Mouse (Mus musculus) macrophage (primary cell): ENCODE measurements around the gene D8Ertd738e. TPM values are rescaled to one million over a fixed set of nuclear protein-coding genes. Genes with fewer than 3 reads are reported as not detected.

Source experiments
- H3K27ac ChIP-seq: fragments of 350-480 bp; formaldehyde crosslinking; 2 replicates; pipeline ENCODE4 v1.9.0; 2021
- H3K36me3 ChIP-seq: fragments of 350-480 bp; formaldehyde crosslinking; 2 replicates; pipeline ENCODE4 v1.9.0; 2021; ENCODE audit errors: inconsistent target
- H3K4me3 ChIP-seq: fragments of 350-480 bp; formaldehyde crosslinking; 2 replicates; pipeline ENCODE4 v1.9.0; 2021; ENCODE audit errors: inconsistent target
- H3K79me2 ChIP-seq: fragments of 350-480 bp; formaldehyde crosslinking; 2 replicates; pipeline ENCODE4 v1.9.0; 2021; ENCODE audit errors: inconsistent target
- WGBS: methylation state at CpG from one replicate; pipeline ENCODE4 v1.1.7; 2026; ENCODE audit warnings: inconsistent platforms; ENCODE audit not compliant: missing documents; 5-methylcytosine and 5-hydroxymethylcytosine counted together
- polyA plus RNA-seq: library from polyadenylated mRNA; stranded (reverse); fragments of 250-400 nt; gene quantifications from 3 replicates; pipeline ENCODE4 v1.2.4, GENCODE M21; 2018; ENCODE audit warnings: inconsistent platforms

The D8Ertd738e gene
- polyA plus RNA-seq, 1 experiment from 2014 or later: 260 TPM

- H3K27ac ChIP-seq: peak overlapping the region; percentile 99
- peaks cover 18% of the 10 kb centered on the region; the same call in 1 of the 2 replicates for H3K36me3 ChIP-seq
- WGBS: 3% methylated on average over 9 of the region's 9 CpGs
- H3K79me2 ChIP-seq: peaks cover 64% of the 10 kb centered on the region
- H3K4me3 ChIP-seq: peak overlapping the region; percentile 71
Observed at GRCm38 (mm10) chr8:84202466-84202865, 47.1 kb downstream of the D8Ertd738e start.

GRCm38 (mm10) chr8:84201545-84202245, 47.8 kb downstream of the D8Ertd738e start:
- H3K4me3 ChIP-seq: peak overlapping the region; percentile 71
- peak overlapping the region; percentile 99 for H3K27ac ChIP-seq
- WGBS: 19% methylated on average over 14 of the region's 15 CpGs
- H3K36me3 ChIP-seq: peaks cover 18% of the 10 kb centered on the region; the same call in 1 of the 2 replicates
- H3K79me2 ChIP-seq: peaks cover 56% of the 10 kb centered on the region

GRCm38 (mm10) chr8:84200652-84201544, 48.6 kb downstream of the D8Ertd738e start:
- peak overlapping the region; percentile 99 for H3K27ac ChIP-seq

GRCm38 (mm10) chr8:84200126-84200555, 49.4 kb downstream of the D8Ertd738e start:
- H3K27ac ChIP-seq: peak overlapping the region; percentile 75
- H3K36me3 ChIP-seq: peaks cover 6% of the 10 kb centered on the region; the same call in 1 of the 2 replicates
- H3K79me2 ChIP-seq: peaks cover 40% of the 10 kb centered on the region
- H3K4me3 ChIP-seq: no peak overlapping the region
- WGBS: 29% methylated on average over 7 of the region's 8 CpGs

More at GRCm38 (mm10) chr8:84200652-84201544, 48.6 kb downstream of the D8Ertd738e start:
- Histone ChIP-seq H3K36me3 (peaks cover 13% of the 10 kb centered on the region; the same call in 1 of the 2 replicates), H3K79me2 (peaks cover 48% of the 10 kb centered on the region), H3K4me3 (peak overlapping the region; percentile 71)
- WGBS: 1% methylated on average over 39 of the region's 70 CpGs

- H3K27ac ChIP-seq: peak overlapping the region; percentile 75
- no peak overlapping the region for H3K4me3 ChIP-seq
- peaks cover 34% of the 10 kb centered on the region for H3K79me2 ChIP-seq
- no peaks in the 10 kb centered on the region for H3K36me3 ChIP-seq
- WGBS: 69% methylated on average over 11 of the region's 11 CpGs
Observed at GRCm38 (mm10) chr8:84199348-84200125, 50.0 kb downstream of the D8Ertd738e start.

- H3K4me3 ChIP-seq: no peak overlapping the region
- 49% methylated on average over 4 of the region's 4 CpGs for WGBS
- no peaks in the 10 kb centered on the region for H3K36me3 ChIP-seq
- H3K79me2 ChIP-seq: peaks cover 30% of the 10 kb centered on the region
- H3K27ac ChIP-seq: peak overlapping the region; percentile 46
Observed at GRCm38 (mm10) chr8:84198871-84199270, 50.6 kb downstream of the D8Ertd738e start.

GRCm38 (mm10) chr8:84197922-84198774, 51.4 kb downstream of the D8Ertd738e start:
- peak overlapping the region; percentile 86 for H3K27ac ChIP-seq
- 3% methylated on average over 30 of the region's 30 CpGs for whole genome bisulfite sequencing
- H3K4me3 ChIP-seq: peak overlapping the region; percentile 45
- H3K36me3 ChIP-seq: no peaks in the 10 kb centered on the region
- H3K79me2 ChIP-seq: peaks cover 24% of the 10 kb centered on the region

- no peaks in the 10 kb centered on the region for H3K36me3 ChIP-seq
- WGBS: 12% methylated on average over 41 of the region's 43 CpGs
- peak overlapping the region; percentile 45 for H3K4me3 ChIP-seq
- H3K79me2 ChIP-seq: peaks cover 16% of the 10 kb centered on the region
- peak overlapping the region; percentile 86 for H3K27ac ChIP-seq
Observed at GRCm38 (mm10) chr8:84197141-84197921, 52.2 kb downstream of the D8Ertd738e start.

Other genes with a start within 250 kb of the D8Ertd738e start
- not detected in 3 replicates for gene 1700067K01Rik, start 248.2 kb downstream of the D8Ertd738e start, polyA plus RNA-seq
- gene 2210011C24Rik, start 237.5 kb downstream of the D8Ertd738e start, polyA plus RNA-seq: 1.9 to 5.2 TPM (median 2.9 TPM) in 3 replicates
- gene Palm3, start 228.2 kb downstream of the D8Ertd738e start, polyA plus RNA-seq: 0.07 TPM in 1 of 3 replicates, not detected in the others
- gene Il27ra, start 207.1 kb downstream of the D8Ertd738e start, polyA plus RNA-seq: 0.17 to 0.37 TPM (median 0.25 TPM) in 3 replicates
- not detected in 3 replicates for gene Rln3, start 204.7 kb downstream of the D8Ertd738e start, polyA plus RNA-seq
- 0.32 to 0.52 TPM (median 0.41 TPM) in 3 replicates for gene Gm10643, start 184.6 kb downstream of the D8Ertd738e start, polyA plus RNA-seq
- gene Rfx1, start 182.9 kb downstream of the D8Ertd738e start, polyA plus RNA-seq: 3.6 to 8.6 TPM (median 4.9 TPM) in 3 replicates
- 8.5 to 14.2 TPM (median 10.7 TPM) in 3 replicates for gene Dcaf15, start 145.0 kb downstream of the D8Ertd738e start, polyA plus RNA-seq
- not detected in 3 replicates for gene Podnl1, start 123.7 kb downstream of the D8Ertd738e start, polyA plus RNA-seq
- gene Cc2d1a, start 101.8 kb downstream of the D8Ertd738e start, polyA plus RNA-seq: 21.7 to 24.3 TPM (median 22.4 TPM) in 3 replicates
- gene 4930432K21Rik, start 101.7 kb downstream of the D8Ertd738e start, polyA plus RNA-seq: 0.41 to 0.82 TPM (median 0.47 TPM) in 3 replicates
- gene Nanos3, start 64.5 kb downstream of the D8Ertd738e start, polyA plus RNA-seq: not detected in 3 replicates
- gene Zswim4, start 12.7 kb downstream of the D8Ertd738e start, polyA plus RNA-seq: 5.1 to 8.7 TPM (median 7.9 TPM) in 3 replicates
- 2.2 to 7.5 TPM (median 6.1 TPM) in 3 replicates for gene Mri1, start 7.6 kb upstream of the D8Ertd738e start, polyA plus RNA-seq
- gene Ccdc130, start 20.7 kb upstream of the D8Ertd738e start, polyA plus RNA-seq: 15.6 to 41.2 TPM (median 24.1 TPM) in 3 replicates
- gene Cacna1a, start 138.7 kb upstream of the D8Ertd738e start, polyA plus RNA-seq: 15.7 to 19.4 TPM (median 18.6 TPM) in 3 replicates